Mouse (Mus musculus) midbrain, embryonic 12.5 days (tissue): ENCODE measurements around the gene Dnajc10. TPM values are rescaled to one million over a fixed set of nuclear protein-coding genes. Genes with fewer than 3 reads are reported as not detected.

ENCODE experiments used
- ATAC-seq: fragments of 200-750 bp; cut with Nextera tagmentation; 2 replicates; pipeline ENCODE4 v1.8.0; 2017; ENCODE audit warnings: low read depth, moderate TSS enrichment, moderate library complexity; ENCODE audit not compliant: low FRiP score
- H3K27ac ChIP-seq: fragments of 300-500 bp; sonication (generic); replicated peaks from 2 replicates; pipeline ENCODE4 v1.5.1; 2016; ENCODE audit warnings: mild to moderate bottlenecking
- H3K27me3 ChIP-seq: fragments of 300-500 bp; sonication (generic); 2 replicates; pipeline ENCODE4 v1.6.1; 2016; ENCODE audit warnings: mild to moderate bottlenecking
- H3K36me3 ChIP-seq: fragments of 300-500 bp; sonication (generic); 2 replicates; pipeline ENCODE4 v1.6.1; 2016
- H3K4me1 ChIP-seq: fragments of 300-500 bp; sonication (generic); 2 replicates; pipeline ENCODE4 v1.6.1; 2016
- H3K4me2 ChIP-seq: fragments of 300-500 bp; sonication (generic); replicated peaks from 2 replicates; pipeline ENCODE4 v1.6.1; 2016; ENCODE audit warnings: mild to moderate bottlenecking, moderate library complexity
- H3K4me3 ChIP-seq: fragments of 300-500 bp; sonication (generic); 2 replicates; pipeline ENCODE4 v1.5.1; 2016; ENCODE audit warnings: mild to moderate bottlenecking
- H3K9ac ChIP-seq: fragments of 300-500 bp; sonication (generic); replicated peaks from 2 replicates; pipeline ENCODE4 v1.6.1; 2016; ENCODE audit warnings: mild to moderate bottlenecking, moderate library complexity
- H3K9me3 ChIP-seq: fragments of 300-500 bp; sonication (generic); 2 replicates; pipeline ENCODE4 v1.6.1; 2016; ENCODE audit warnings: mild to moderate bottlenecking
- WGBS: fragments of 180-500 bp; shearing (Covaris S2); methylation state at CpG from one replicate; pipeline ENCODE4 v1.1.7; 2016; 5-methylcytosine and 5-hydroxymethylcytosine counted together
- polyA plus RNA-seq: library from polyadenylated mRNA; unstranded; fragments of >200 nt; fragmentation: Nextera tagmentation; extraction: Ambion mirVana; gene quantifications from 2 replicates; pipeline ENCODE4 v1.2.1, GENCODE M21; 2016

Gene Dnajc10
- polyA plus RNA-seq, 1 experiment from 2014 or later: 90.8 TPM

DNA sequence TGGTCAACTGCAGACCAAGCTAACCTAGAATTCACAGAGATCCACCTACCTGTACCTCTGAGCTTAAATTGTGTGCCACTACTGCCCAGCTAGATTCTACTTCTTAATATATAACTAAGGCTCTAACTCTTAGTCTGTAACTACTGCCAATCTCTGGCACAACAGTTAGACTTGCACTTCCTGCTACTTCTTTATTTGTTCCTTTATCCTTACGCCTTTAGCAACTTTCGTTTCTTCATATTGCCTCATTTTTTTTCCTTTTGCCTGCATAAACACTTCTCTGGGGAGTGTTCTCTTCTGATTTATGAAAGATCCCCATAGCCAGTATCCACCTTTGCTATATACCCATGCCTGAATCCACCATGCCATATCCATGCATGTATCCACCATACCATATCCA is 11.3 kb upstream of the Dnajc10 start:
- no peak overlapping the region for H3K4me3 ChIP-seq
- H3K9me3 ChIP-seq: no peaks in the 10 kb centered on the region
- no peak overlapping the region for H3K4me2 ChIP-seq
- no peaks in the 10 kb centered on the region for H3K27me3 ChIP-seq
- no peak overlapping the region for H3K27ac ChIP-seq
- H3K9ac ChIP-seq: no peak overlapping the region
- ATAC-seq: no peak
- WGBS: 97% methylated on average over 2 of the region's 2 CpGs
- no peaks in the 10 kb centered on the region for H3K36me3 ChIP-seq
- no peaks in the 10 kb centered on the region for H3K4me1 ChIP-seq

DNA sequence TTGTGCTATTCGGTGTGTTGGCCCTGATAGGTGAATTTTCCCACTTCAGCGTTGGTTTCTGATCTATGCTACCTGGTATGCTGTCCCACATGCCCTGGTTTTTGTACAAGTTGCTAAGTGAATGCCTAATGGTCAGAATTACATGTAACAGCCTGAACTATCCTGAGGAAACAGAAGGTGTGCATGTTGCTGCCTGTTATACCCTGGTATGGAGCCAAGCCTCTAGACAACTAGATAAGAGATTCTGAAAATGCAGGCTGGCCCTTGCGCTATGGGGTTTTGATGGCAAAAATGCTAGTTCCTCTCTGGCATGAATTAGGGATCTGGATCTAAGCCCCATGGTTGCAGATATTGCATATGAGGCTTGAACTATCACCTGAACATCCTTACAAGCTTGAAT is 7.6 kb upstream of the Dnajc10 start:
- Histone ChIP-seq H3K4me2 (no peak overlapping the region), H3K36me3 (no peaks in the 10 kb centered on the region), H3K4me1 (no peaks in the 10 kb centered on the region), H3K9ac (no peak overlapping the region), H3K27me3 (no peaks in the 10 kb centered on the region), H3K9me3 (no peaks in the 10 kb centered on the region), H3K4me3 (no peak overlapping the region), H3K27ac (no peak overlapping the region)
- 98% methylated on average over 3 of the region's 3 CpGs for WGBS
- no peak for ATAC-seq

DNA sequence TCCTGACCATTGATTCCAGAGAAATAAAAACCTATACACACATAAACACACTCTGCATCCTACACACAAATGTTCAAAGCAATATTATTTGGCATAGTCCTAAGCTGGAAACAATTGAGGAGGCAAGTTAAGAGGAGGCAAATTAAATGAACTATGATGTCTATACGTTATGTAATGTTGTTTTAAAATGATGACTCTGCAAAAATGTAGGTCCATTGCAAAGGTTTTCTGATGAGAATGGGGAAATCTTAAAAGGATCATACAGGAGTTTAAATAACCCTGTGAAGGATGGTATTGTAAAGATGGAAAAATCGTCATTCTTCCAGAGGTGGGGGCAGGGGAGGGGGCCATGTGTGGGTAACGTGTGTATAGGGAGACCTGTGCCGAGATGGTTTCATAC is 5.5 kb upstream of the Dnajc10 start:
- H3K27me3 ChIP-seq: no peaks in the 10 kb centered on the region
- no peak overlapping the region for H3K4me2 ChIP-seq
- no peaks in the 10 kb centered on the region for H3K36me3 ChIP-seq
- H3K9me3 ChIP-seq: no peaks in the 10 kb centered on the region
- H3K4me3 ChIP-seq: no peak overlapping the region
- WGBS: 82% methylated on average over 4 of the region's 4 CpGs
- peaks cover 1% of the 10 kb centered on the region; the same call in 1 of the 2 replicates for H3K4me1 ChIP-seq
- no peak for ATAC-seq
- H3K27ac ChIP-seq: no peak overlapping the region
- no peak overlapping the region for H3K9ac ChIP-seq

DNA sequence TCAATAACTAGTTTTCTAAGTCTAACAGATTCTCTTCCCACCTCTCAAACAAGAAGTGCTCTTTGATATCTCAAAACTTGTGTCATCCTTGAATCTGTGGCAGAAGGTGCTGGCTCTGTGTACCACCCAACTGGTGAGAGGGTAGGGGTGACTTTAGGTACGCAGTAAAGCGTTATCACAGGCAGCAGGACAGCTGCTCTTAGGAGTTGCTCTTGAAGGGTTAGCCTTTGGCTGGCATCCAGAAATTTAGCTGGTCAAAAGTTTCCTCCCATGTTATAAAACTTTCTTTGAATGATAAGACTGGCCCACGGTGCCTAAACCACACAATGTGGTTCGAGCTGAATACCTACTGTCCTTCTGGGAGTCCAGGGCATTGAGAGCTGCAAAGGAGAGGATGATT is 4.5 kb upstream of the Dnajc10 start:
- H3K27ac ChIP-seq: no peak overlapping the region
- H3K9me3 ChIP-seq: no peaks in the 10 kb centered on the region
- H3K9ac ChIP-seq: no peak overlapping the region
- no peak overlapping the region for H3K4me2 ChIP-seq
- H3K27me3 ChIP-seq: no peaks in the 10 kb centered on the region
- no peaks in the 10 kb centered on the region for H3K36me3 ChIP-seq
- ATAC-seq: no peak
- no peak overlapping the region for H3K4me3 ChIP-seq
- H3K4me1 ChIP-seq: peaks cover 4% of the 10 kb centered on the region; the same call in 1 of the 2 replicates
- 84% methylated on average over 4 of the region's 4 CpGs for WGBS

DNA sequence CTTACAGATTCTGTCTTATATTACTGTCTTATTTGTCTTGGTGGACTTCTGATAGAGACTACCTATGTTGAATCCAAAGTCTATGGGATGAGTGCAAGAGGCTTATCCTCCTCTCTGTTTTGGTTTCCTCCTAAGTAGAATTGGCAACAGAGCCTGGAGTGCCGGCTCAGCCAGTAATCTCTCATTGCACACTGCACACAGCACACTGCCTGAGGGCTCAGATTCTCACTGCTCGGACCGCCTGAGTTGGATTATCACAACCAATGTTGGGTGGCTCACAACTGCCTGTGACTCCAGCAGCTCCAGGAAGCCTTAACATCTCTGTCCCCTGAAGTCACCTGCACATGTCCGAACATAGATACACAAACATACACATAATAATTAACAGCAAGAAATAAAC is 3.9 kb upstream of the Dnajc10 start:
- H3K27me3 ChIP-seq: no peaks in the 10 kb centered on the region
- WGBS: 69% methylated on average over 4 of the region's 4 CpGs
- ATAC-seq: no peak
- H3K27ac ChIP-seq: no peak overlapping the region
- peaks cover 9% of the 10 kb centered on the region for H3K4me1 ChIP-seq
- H3K4me3 ChIP-seq: no peak overlapping the region
- no peak overlapping the region for H3K9ac ChIP-seq
- no peak overlapping the region for H3K4me2 ChIP-seq
- H3K9me3 ChIP-seq: no peaks in the 10 kb centered on the region
- H3K36me3 ChIP-seq: no peaks in the 10 kb centered on the region

DNA sequence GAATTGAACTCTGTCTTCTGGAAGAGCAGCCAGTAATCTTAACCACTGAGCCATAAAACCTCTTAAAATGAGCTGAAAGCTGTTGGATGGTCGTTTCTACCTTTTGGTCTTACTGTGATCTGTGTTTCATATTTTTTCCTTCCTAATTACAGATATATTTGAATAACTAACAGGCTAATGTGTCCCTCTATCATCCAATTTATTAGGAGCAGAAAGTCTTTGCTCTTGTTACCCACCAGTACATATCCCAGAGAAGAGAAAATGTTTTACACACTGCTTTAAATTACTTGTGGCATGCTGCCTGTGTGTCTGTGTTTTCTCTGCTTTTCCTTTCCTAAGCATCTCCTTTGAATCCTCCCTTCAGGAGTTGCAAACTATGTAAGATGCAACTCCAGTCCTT is 1.1 kb upstream of the Dnajc10 start:
- WGBS: 68% methylated on average over 1 of the region's 1 CpGs
- Histone ChIP-seq H3K36me3 (peaks cover 2% of the 10 kb centered on the region; the same call in 1 of the 2 replicates), H3K27me3 (no peaks in the 10 kb centered on the region), H3K9ac (no peak overlapping the region), H3K27ac (no peak overlapping the region), H3K4me3 (no peak overlapping the region), H3K4me2 (no peak overlapping the region), H3K9me3 (no peaks in the 10 kb centered on the region), H3K4me1 (peaks cover 16% of the 10 kb centered on the region)
- ATAC-seq: no peak

DNA sequence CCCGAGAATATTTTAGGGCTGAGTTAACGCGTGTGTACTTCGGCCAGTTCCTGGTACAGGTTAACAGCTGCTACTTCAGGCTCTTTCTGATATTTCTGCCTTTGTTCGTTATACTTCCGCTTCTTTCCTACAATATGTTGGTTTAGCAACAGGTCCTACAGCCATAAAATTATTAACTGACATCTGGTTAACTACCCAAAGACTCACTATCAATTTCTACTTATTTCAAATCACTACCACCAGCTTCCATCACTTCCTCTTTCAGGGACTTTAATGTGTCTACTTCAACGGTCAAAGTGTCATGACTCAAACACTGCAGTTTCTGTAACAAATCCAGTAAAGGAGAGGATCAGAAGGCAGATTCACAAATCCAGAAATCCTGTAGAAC is 418 bp upstream of the Dnajc10 start:
- H3K4me1 ChIP-seq: peaks cover 16% of the 10 kb centered on the region
- H3K4me2 ChIP-seq: peak overlapping the region; percentile 67
- H3K4me3 ChIP-seq: peak overlapping the region; percentile 90
- H3K36me3 ChIP-seq: peaks cover 6% of the 10 kb centered on the region; the same call in 1 of the 2 replicates
- peak overlapping the region; percentile 97 for H3K27ac ChIP-seq
- no peaks in the 10 kb centered on the region for H3K9me3 ChIP-seq
- no peaks in the 10 kb centered on the region for H3K27me3 ChIP-seq
- 52% methylated on average over 7 of the region's 7 CpGs for WGBS
- peak overlapping the region; percentile 92; the same call in 1 of the 2 replicates for H3K9ac ChIP-seq
- no peak for ATAC-seq

DNA sequence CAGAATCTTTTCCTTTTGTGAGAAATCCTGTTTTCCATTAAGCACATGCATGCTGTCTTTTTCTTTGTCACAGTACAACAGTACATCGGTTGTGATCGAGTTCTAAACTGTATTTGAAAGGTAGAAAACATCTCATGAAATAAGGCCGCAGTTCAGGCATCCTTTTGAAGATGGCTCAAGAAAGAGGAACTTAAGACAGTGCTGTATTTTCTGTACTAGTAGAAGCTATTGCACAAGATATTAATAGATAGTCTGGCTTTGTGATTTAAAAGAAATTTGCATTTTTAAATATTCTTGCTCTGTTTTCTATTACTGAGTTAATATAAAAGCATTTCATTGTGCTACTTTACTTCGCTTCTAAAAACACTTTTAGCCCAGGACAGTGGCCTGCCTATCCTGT is 7.6 kb downstream of the Dnajc10 start:
- H3K4me3 ChIP-seq: no peak overlapping the region
- 93% methylated on average over 4 of the region's 4 CpGs for WGBS
- H3K9me3 ChIP-seq: no peaks in the 10 kb centered on the region
- H3K9ac ChIP-seq: no peak overlapping the region
- H3K36me3 ChIP-seq: peaks cover 53% of the 10 kb centered on the region
- H3K4me1 ChIP-seq: no peaks in the 10 kb centered on the region
- no peaks in the 10 kb centered on the region for H3K27me3 ChIP-seq
- ATAC-seq: no peak
- no peak overlapping the region for H3K4me2 ChIP-seq
- H3K27ac ChIP-seq: no peak overlapping the region

DNA sequence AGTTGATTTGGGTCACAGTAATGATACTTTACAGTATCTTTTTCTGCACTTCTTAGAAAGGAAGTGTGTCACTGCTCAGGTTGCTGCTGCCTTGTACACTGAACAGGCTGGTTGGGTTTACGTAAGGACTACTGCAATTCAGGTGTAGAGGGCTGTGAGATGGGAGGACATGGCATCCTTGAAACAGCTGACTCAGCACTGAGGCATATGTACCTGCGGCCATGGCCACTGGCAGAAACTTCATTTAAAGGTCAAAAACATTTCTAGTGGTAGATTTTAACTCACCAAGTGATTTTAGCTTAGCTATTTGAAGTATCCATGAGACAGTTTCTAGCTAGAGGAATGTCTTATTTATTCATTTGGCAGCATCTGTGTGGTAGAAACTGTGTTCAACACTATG is 10.5 kb downstream of the Dnajc10 start:
- no peaks in the 10 kb centered on the region for H3K4me1 ChIP-seq
- H3K4me3 ChIP-seq: no peak overlapping the region
- no peaks in the 10 kb centered on the region for H3K27me3 ChIP-seq
- H3K9ac ChIP-seq: no peak overlapping the region
- no peak overlapping the region for H3K27ac ChIP-seq
- ATAC-seq: no peak
- H3K9me3 ChIP-seq: no peaks in the 10 kb centered on the region
- H3K4me2 ChIP-seq: no peak overlapping the region
- WGBS: 93% methylated on average over 2 of the region's 2 CpGs
- peaks cover 57% of the 10 kb centered on the region for H3K36me3 ChIP-seq

DNA sequence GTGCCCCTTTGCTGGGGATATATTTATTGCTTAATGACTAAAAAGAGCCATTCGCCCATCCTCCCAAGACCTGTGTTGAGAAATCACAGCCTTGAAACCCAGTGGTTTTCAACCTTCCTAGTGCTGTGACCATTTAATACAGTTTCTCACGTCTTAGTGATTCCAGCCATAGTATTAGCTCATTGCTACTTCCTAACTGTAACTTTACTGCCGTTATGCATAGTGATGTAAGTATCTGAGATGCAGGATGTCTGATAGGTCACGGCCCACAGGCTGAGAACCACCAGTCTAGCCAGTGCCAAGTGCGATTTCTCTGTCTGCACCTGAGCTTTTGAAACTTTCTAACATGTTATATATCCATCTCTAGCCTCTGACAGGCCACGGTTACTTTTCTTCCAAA is 12.0 kb downstream of the Dnajc10 start:
- no peaks in the 10 kb centered on the region for H3K27me3 ChIP-seq
- no peak overlapping the region for H3K4me2 ChIP-seq
- H3K9ac ChIP-seq: no peak overlapping the region
- H3K9me3 ChIP-seq: no peaks in the 10 kb centered on the region
- H3K4me3 ChIP-seq: no peak overlapping the region
- H3K27ac ChIP-seq: no peak overlapping the region
- peaks cover 52% of the 10 kb centered on the region for H3K36me3 ChIP-seq
- ATAC-seq: no peak
- H3K4me1 ChIP-seq: no peaks in the 10 kb centered on the region
- 94% methylated on average over 6 of the region's 6 CpGs for WGBS

DNA sequence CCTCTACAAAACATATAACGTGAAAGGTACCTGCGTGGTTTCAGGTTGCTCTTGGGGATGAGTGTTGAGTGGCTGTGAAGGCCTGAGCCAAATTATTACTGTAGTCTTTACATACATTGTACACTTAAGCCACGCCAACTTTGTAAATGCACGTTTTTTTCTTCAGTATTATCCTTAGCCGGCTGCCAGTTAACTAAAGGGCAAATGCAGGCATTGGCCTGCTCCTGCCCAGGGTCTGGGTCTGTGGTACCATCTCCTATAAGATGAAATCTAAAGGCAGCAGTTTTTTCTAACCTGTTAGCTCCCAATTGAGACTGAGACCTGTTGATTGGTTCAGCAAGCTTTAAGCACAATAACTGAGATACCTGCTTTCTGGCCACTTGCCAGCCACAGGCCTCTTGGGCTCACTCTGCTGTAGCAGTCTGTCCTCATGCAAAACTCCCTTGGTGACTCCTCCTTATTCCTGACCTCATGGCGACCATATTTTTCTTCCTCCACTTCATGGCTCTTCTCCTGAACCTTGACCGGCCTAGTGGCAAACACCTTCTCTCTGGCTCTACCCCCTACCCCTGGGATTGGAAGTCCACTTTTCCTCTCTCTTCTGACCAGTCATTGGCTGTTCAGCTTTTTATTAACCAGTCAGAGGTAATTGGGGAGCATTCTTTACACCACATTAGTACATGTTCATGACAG is 13.8 kb downstream of the Dnajc10 start:
- no peaks in the 10 kb centered on the region for H3K27me3 ChIP-seq
- ATAC-seq: no peak
- H3K4me2 ChIP-seq: no peak overlapping the region
- H3K9me3 ChIP-seq: no peaks in the 10 kb centered on the region
- no peak overlapping the region for H3K27ac ChIP-seq
- no peak overlapping the region for H3K4me3 ChIP-seq
- 91% methylated on average over 7 of the region's 7 CpGs for WGBS
- no peaks in the 10 kb centered on the region for H3K4me1 ChIP-seq
- peaks cover 50% of the 10 kb centered on the region for H3K36me3 ChIP-seq
- no peak overlapping the region for H3K9ac ChIP-seq

DNA sequence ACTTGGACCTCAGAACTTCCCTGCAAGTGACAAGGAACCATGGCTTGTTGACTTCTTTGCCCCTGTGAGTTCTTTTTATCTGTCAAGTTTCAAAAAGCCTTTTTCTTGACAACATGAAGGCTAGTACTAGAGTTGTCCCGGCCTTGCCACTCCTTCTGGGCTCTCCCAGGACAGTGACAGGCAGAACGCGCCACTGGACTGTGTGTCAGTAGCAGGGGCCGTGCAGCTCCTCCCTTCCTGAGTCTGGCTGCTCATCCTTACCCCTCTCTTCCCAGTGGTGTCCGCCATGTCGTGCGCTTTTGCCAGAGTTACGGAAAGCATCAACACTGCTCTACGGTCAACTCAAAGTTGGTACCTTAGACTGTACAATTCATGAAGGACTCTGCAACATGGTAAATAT is 25.3 kb downstream of the Dnajc10 start:
- H3K9me3 ChIP-seq: no peaks in the 10 kb centered on the region
- H3K4me2 ChIP-seq: no peak overlapping the region
- no peaks in the 10 kb centered on the region for H3K27me3 ChIP-seq
- no peak for ATAC-seq
- H3K36me3 ChIP-seq: peaks cover 80% of the 10 kb centered on the region
- H3K4me3 ChIP-seq: no peak overlapping the region
- no peak overlapping the region for H3K9ac ChIP-seq
- H3K4me1 ChIP-seq: no peaks in the 10 kb centered on the region
- no peak overlapping the region for H3K27ac ChIP-seq
- WGBS: 94% methylated on average over 9 of the region's 9 CpGs

DNA sequence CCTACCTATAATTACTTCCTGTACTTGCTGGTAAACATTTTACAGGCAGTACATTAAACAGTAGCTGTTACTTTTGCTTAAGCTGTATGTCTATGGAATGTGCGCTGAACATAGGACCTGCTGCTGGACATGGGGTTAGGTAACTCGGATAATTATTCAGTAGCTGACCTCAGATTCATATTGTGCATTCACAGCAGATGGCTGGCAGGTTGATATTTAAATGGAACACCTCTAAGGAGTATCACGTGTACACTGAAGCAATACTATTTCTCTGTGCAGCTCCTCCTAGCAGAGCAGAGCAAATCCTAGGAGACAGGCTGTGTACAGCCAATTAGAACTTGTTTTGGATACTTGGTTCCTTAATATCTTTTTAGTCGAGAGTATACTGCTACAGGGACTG is 39.3 kb downstream of the Dnajc10 start:
- H3K9ac ChIP-seq: no peak overlapping the region
- H3K4me2 ChIP-seq: no peak overlapping the region
- no peaks in the 10 kb centered on the region for H3K9me3 ChIP-seq
- peaks cover 44% of the 10 kb centered on the region for H3K36me3 ChIP-seq
- no peaks in the 10 kb centered on the region for H3K27me3 ChIP-seq
- no peaks in the 10 kb centered on the region for H3K4me1 ChIP-seq
- 86% methylated on average over 4 of the region's 4 CpGs for WGBS
- no peak overlapping the region for H3K27ac ChIP-seq
- no peak overlapping the region for H3K4me3 ChIP-seq
- ATAC-seq: no peak
